Mouse (Mus musculus): ENCODE measurements around the gene Trip10.

DNA sequence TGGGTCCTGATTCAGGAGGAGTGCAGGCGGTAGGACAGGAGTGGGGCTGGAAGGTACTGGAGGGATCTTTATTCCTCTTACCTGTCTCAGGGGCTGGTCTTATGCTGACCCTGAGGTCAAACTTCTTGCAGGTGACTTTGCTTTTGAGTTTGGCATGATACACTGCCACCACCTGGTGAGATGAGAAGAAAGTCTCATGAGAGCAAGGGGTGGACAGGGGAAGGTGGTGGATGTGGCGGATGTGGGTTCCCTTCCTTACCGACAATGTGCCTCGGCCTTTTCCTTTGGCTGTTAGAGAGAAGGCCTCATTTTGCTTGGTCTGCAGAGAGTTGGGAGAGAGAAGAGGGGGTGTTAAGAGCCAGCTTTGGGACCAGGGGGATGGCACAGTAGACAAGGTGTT, 39.9 kb upstream of the Trip10 start:
- TF ChIP-seq POLR2A (IDR thresholded peaks at IDR 0.05; ENCODE audit: borderline replicate concordance, extremely low read depth, insufficient read depth, insufficient read length, poor library complexity, severe bottlenecking): no peak
- no peak for TF ChIP-seq CTCF (IDR thresholded peaks at IDR 0.05; ENCODE audit: borderline replicate concordance, extremely low read depth, insufficient read depth, insufficient read length)

Data from brain, embryonic 14.5 days (tissue).